Mouse (Mus musculus) forebrain, embryonic 10.5 days (tissue): ENCODE results near the gene Plch2. TPM values are rescaled to one million over a fixed set of nuclear protein-coding genes. Genes with fewer than 3 reads are reported as not detected.
A peak's percentile ranks its signal among the peaks of the same experiment; 100 is the strongest.

Experiments used
- DNase-seq: peaks from one replicate; pipeline ENCODE4 v3.0.0-alpha.2; 2017; ENCODE audit warnings: low spot score; ENCODE audit errors: extremely low spot score
- H3K27ac ChIP-seq: fragments of 300-500 bp; sonication (generic); 2 replicates; pipeline ENCODE4 v1.5.1; 2016; ENCODE audit warnings: mild to moderate bottlenecking
- H3K27me3 ChIP-seq: fragments of 300-500 bp; sonication (generic); 2 replicates; pipeline ENCODE4 v1.6.1; 2016; ENCODE audit warnings: mild to moderate bottlenecking; ENCODE audit not compliant: poor library complexity, severe bottlenecking
- H3K36me3 ChIP-seq: fragments of 300-500 bp; sonication (generic); replicated peaks from 2 replicates; pipeline ENCODE4 v1.6.1; 2016; ENCODE audit warnings: mild to moderate bottlenecking, moderate library complexity
- H3K4me1 ChIP-seq: fragments of 300-500 bp; sonication (generic); 2 replicates; pipeline ENCODE4 v1.6.1; 2016
- H3K4me3 ChIP-seq: fragments of 300-500 bp; sonication (generic); 2 replicates; pipeline ENCODE4 v1.5.1; 2016; ENCODE audit warnings: mild to moderate bottlenecking, moderate library complexity
- H3K9me3 ChIP-seq: fragments of 300-500 bp; sonication (generic); 2 replicates; pipeline ENCODE4 v1.6.1; 2016; ENCODE audit warnings: mild to moderate bottlenecking, moderate library complexity
- WGBS: fragments of 180-500 bp; shearing (Covaris S2); methylation state at CpG from one replicate; pipeline ENCODE4 v1.1.7; 2016; 5-methylcytosine and 5-hydroxymethylcytosine counted together
- polyA plus RNA-seq: library from polyadenylated mRNA; unstranded; fragments of >200 nt; fragmentation: Nextera tagmentation; extraction: Ambion mirVana; gene quantifications from 2 replicates; pipeline ENCODE4 v1.2.1, GENCODE M21; 2016

The Plch2 gene
- polyA plus RNA-seq, 1 experiment from 2014 or later: 0.64 TPM

GRCm38 (mm10) chr4:155069191-155069590 lies 12.6 kb upstream of the Plch2 start:
- Histone ChIP-seq H3K4me3 (no peak overlapping the region), H3K36me3 (peaks cover 66% of the 10 kb centered on the region), H3K9me3 (no peaks in the 10 kb centered on the region), H3K27me3 (no peaks in the 10 kb centered on the region), H3K27ac (no peak overlapping the region), H3K4me1 (peaks cover 36% of the 10 kb centered on the region)
- DNase-seq: no peak
- WGBS: 88% methylated on average over 6 of the region's 6 CpGs

GRCm38 (mm10) chr4:155068357-155068972 lies 11.9 kb upstream of the Plch2 start:
- Histone ChIP-seq H3K27me3 (no peaks in the 10 kb centered on the region), H3K4me1 (peaks cover 42% of the 10 kb centered on the region), H3K27ac (no peak overlapping the region), H3K4me3 (peak overlapping the region; percentile 72), H3K9me3 (no peaks in the 10 kb centered on the region), H3K36me3 (peaks cover 58% of the 10 kb centered on the region)
- no peak for DNase-seq
- WGBS: 92% methylated on average over 20 of the region's 20 CpGs

GRCm38 (mm10) chr4:155066834-155067522 lies 10.4 kb upstream of the Plch2 start, which contains the start of gene Pex10:
TSS of gene Pex10 (plus strand) at chr4:155067016.
- Histone ChIP-seq H3K4me3 (peak within 1 kb of the TSS; percentile 72), H3K27me3 (0 out of 2 replicates have a peak, but pooled peaks cover 3% of the 10 kb centered on the region), H3K36me3 (peaks cover 43% of the 10 kb centered on the region), H3K4me1 (peaks cover 44% of the 10 kb centered on the region), H3K27ac (peak within 1 kb of the TSS; percentile 87), H3K9me3 (no peaks in the 10 kb centered on the region)
- DNase-seq: peak; percentile 99
- WGBS: under 1% methylated on average over 48 of the region's 48 CpGs

DNA sequence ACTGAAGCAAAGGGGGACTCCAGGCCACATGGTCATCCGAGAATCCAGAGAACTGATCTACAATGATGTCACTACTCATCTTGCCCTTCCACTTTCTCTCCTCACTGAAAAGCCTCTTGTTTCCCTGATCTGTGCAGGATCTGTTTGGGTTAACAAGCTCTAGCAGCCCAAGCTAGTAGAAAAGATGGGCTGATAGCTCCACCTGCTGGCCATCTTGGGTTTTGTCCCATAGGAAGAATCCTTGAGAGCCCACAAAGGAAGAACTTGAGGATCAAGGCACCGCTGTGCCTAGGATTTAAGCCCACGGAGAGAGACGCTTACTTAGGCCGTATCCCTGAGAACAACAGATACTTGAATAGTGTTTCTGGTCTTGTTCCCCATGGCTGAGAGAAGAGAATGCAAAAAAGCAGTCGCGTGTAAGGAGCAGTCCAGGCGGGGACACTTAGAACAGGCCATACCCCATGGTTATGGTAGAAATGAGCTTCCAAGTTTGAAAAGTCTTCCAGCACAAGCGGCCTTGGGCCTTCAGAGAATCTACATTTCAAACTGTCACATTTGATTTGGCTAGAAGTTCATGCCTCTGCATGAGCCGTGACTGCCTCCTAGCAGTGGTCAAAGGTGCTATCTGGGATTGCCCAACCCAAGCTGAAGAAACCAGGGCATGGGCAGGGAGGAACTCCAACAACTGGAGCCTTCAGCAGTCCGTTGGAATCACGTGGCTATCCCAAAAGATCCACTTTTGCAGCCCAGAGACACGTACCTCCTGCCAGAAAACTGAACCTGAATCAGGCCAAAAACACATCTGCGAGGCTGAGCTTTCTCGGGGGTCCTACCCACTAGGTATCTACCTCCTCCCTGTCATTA lies 9.6 kb upstream of the Plch2 start:
- Histone ChIP-seq H3K36me3 (peaks cover 36% of the 10 kb centered on the region), H3K27ac (peak overlapping the region; percentile 87), H3K4me3 (peak overlapping the region; percentile 72), H3K27me3 (0 out of 2 replicates have a peak, but pooled peaks cover 3% of the 10 kb centered on the region), H3K4me1 (peaks cover 51% of the 10 kb centered on the region), H3K9me3 (no peaks in the 10 kb centered on the region)
- WGBS: 5% methylated on average over 15 of the region's 15 CpGs
- peak; percentile 91 for DNase-seq

- Histone ChIP-seq H3K27me3 (0 out of 2 replicates have a peak, but pooled peaks cover 3% of the 10 kb centered on the region), H3K9me3 (no peaks in the 10 kb centered on the region), H3K36me3 (peaks cover 18% of the 10 kb centered on the region), H3K4me1 (peaks cover 54% of the 10 kb centered on the region), H3K4me3 (no peak overlapping the region), H3K27ac (peak overlapping the region; percentile 51; the same call in 1 of the 2 replicates)
- 50% methylated on average over 2 of the region's 2 CpGs for WGBS
- DNase-seq: no peak
Observed at GRCm38 (mm10) chr4:155064474-155064873, 7.9 kb upstream of the Plch2 start.

DNA sequence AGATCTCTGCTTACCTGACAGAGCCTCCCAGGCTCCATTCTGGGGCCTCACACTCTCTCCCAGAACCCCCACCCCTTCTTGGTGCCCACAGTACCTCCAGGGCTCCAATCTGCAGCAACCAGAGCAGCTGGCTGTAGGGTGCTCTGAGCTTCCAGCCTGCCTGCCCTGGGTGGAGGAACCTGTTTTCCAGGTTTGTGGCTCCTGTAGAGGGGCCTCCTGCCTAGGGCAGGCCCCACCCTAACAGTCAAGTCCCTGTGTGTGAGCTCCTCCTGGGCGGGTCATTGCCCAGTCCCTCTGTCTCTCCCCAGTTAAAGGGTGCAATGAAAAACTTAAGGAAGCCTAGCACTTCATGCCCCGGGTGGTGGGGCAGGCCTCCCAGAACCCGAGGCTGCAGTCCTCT lies 7.3 kb upstream of the Plch2 start:
- Histone ChIP-seq H3K9me3 (no peaks in the 10 kb centered on the region), H3K27ac (peak overlapping the region; percentile 51), H3K36me3 (peaks cover 13% of the 10 kb centered on the region), H3K27me3 (0 out of 2 replicates have a peak, but pooled peaks cover 3% of the 10 kb centered on the region), H3K4me1 (peaks cover 60% of the 10 kb centered on the region), H3K4me3 (no peak overlapping the region)
- WGBS: 41% methylated on average over 3 of the region's 3 CpGs
- DNase-seq: no peak

GRCm38 (mm10) chr4:155058325-155058724 lies 1.7 kb upstream of the Plch2 start:
- no peak overlapping the region for H3K4me3 ChIP-seq
- 38% methylated on average over 10 of the region's 10 CpGs for WGBS
- no peaks in the 10 kb centered on the region for H3K36me3 ChIP-seq
- H3K27ac ChIP-seq: peak overlapping the region; percentile 48; the same call in 1 of the 2 replicates
- no peaks in the 10 kb centered on the region for H3K9me3 ChIP-seq
- peaks cover 26% of the 10 kb centered on the region; the same call in 1 of the 2 replicates for H3K27me3 ChIP-seq
- H3K4me1 ChIP-seq: peaks cover 52% of the 10 kb centered on the region
- no peak for DNase-seq

- Histone ChIP-seq H3K27ac (no peak overlapping the region), H3K4me1 (peaks cover 6% of the 10 kb centered on the region; the same call in 1 of the 2 replicates), H3K9me3 (no peaks in the 10 kb centered on the region), H3K4me3 (no peak overlapping the region), H3K36me3 (no peaks in the 10 kb centered on the region), H3K27me3 (peaks cover 23% of the 10 kb centered on the region)
- DNase-seq: no peak
- 87% methylated on average over 7 of the region's 7 CpGs for WGBS
Observed at GRCm38 (mm10) chr4:155050116-155050515, 6.5 kb downstream of the Plch2 start.

- H3K4me3 ChIP-seq: no peak overlapping the region
- no peaks in the 10 kb centered on the region for H3K9me3 ChIP-seq
- H3K27ac ChIP-seq: no peak overlapping the region
- no peak for DNase-seq
- no peaks in the 10 kb centered on the region for H3K36me3 ChIP-seq
- peaks cover 17% of the 10 kb centered on the region for H3K4me1 ChIP-seq
- H3K27me3 ChIP-seq: peaks cover 58% of the 10 kb centered on the region
- WGBS: 87% methylated on average over 14 of the region's 14 CpGs
Observed at GRCm38 (mm10) chr4:155046636-155047035, 9.9 kb downstream of the Plch2 start.

DNA sequence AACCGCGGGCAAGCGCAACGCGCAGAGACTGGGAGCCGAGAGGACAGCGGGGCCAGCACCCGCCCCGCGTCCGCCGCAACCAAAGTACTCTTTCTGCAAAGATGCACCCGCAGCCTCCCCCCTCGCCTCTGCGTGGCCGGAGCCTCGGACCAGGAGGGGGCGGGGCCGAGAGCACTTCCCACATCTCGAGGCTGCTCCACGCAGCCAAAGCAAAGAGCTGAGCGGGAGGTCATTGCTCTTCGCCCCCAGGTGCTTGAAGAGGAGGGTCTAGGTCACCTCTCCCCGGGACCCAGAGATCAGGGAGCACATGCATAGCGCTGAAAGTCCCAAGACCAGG lies 13.3 kb downstream of the Plch2 start:
- no peak for DNase-seq
- H3K27ac ChIP-seq: peak overlapping the region; percentile 51
- H3K36me3 ChIP-seq: no peaks in the 10 kb centered on the region
- no peaks in the 10 kb centered on the region for H3K9me3 ChIP-seq
- peak overlapping the region; percentile 57 for H3K4me3 ChIP-seq
- peaks cover 80% of the 10 kb centered on the region for H3K27me3 ChIP-seq
- 1% methylated on average over 25 of the region's 25 CpGs for WGBS
- peaks cover 35% of the 10 kb centered on the region for H3K4me1 ChIP-seq

DNA sequence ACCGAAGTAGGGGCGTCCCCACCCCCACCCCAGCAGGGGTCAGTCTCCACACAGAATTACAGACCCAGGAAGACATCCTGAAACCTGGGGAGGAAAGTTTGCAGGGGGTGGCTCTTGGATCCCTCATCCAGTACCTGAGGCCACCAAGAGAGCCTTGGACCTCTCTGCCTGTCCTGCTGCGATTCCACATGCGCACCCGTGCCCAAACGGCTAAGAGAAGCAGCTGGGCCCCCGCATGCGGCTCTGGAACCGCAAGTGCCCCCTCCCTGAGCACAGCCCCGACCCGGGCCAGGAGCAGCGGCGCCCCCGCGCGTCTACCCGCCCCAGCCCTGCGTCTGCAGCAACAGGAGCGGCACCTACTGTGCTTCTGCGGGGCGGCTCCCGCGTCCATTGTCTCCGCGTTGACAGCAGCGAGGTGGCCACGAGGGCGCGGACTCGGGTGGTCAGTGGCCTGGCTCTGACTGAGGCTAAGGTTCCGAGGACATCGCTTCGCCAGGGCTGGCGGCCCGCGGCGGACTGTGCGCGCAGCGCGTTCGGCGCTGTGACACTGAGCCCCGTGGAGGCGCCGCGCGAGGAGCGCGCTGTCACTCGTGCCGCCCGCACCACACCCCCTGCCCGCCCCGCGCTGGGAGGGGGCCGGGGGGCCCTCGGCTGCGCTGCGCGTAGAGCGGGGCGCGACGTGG lies 13.8 kb downstream of the Plch2 start:
- peaks cover 35% of the 10 kb centered on the region for H3K4me1 ChIP-seq
- H3K9me3 ChIP-seq: no peaks in the 10 kb centered on the region
- 2% methylated on average over 65 of the region's 65 CpGs for WGBS
- no peak for DNase-seq
- H3K27ac ChIP-seq: peak overlapping the region; percentile 51
- peaks cover 86% of the 10 kb centered on the region for H3K27me3 ChIP-seq
- no peaks in the 10 kb centered on the region for H3K36me3 ChIP-seq
- H3K4me3 ChIP-seq: peak overlapping the region; percentile 57

- WGBS: 59% methylated on average over 6 of the region's 6 CpGs
- peaks cover 90% of the 10 kb centered on the region for H3K27me3 ChIP-seq
Observed at GRCm38 (mm10) chr4:155040696-155041095, 15.9 kb downstream of the Plch2 start.

More at GRCm38 (mm10) chr4:155040696-155041095, 15.9 kb downstream of the Plch2 start:
- no peak for DNase-seq
- Histone ChIP-seq H3K27ac (peak overlapping the region; percentile 68), H3K9me3 (no peaks in the 10 kb centered on the region), H3K4me1 (peaks cover 39% of the 10 kb centered on the region), H3K36me3 (no peaks in the 10 kb centered on the region), H3K4me3 (no peak overlapping the region)
